Mouse (Mus musculus) stomach, postnatal 0 days (tissue): Measurements from ENCODE around the gene Ano5.

ENCODE experiments used
- CTCF ChIP-seq: IDR thresholded peaks from 2 replicates; pipeline ENCODE4 v1.5.1; 2016; ENCODE audit warnings: antibody characterized with exemption, low read depth, mild to moderate bottlenecking, moderate library complexity
- EP300 ChIP-seq: optimal IDR thresholded peaks from 2 replicates; pipeline ENCODE3; 2016; ENCODE audit warnings: antibody characterized with exemption

GRCm38 (mm10) chr7:51622196-51622595 lies 111.4 kb downstream of the Ano5 start:
- no peak for TF ChIP-seq CTCF
- TF ChIP-seq EP300 = no peak
